Mouse (Mus musculus) CH12.LX (cell line): ENCODE measurements around the gene Dapk2. TPM values are rescaled to one million over a fixed set of nuclear protein-coding genes. Genes with fewer than 3 reads are reported as not detected.

Source experiments
- DNase-seq: peaks from one replicate; pipeline ENCODE4 v3.0.0-alpha.2; 2013; ENCODE audit errors: extremely low read depth
- H3K27ac ChIP-seq: 2 replicates; pipeline ENCODE4 v1.5.1; 2012; ENCODE audit warnings: low read depth, mild to moderate bottlenecking, control low read depth, moderate library complexity; ENCODE audit not compliant: insufficient read depth
- H3K27me3 ChIP-seq: replicated peaks from 2 replicates; pipeline ENCODE3; 2012; ENCODE audit warnings: inconsistent platforms
- H3K36me3 ChIP-seq, 2 experiments: replicated peaks in 1 of 2; 2 replicates each; pipeline versions ENCODE3 to v1.6.1; 2012; ENCODE audit warnings: inconsistent platforms in 1 of 2, low read length in 1 of 2, mild to moderate bottlenecking in 1 of 2, mixed read lengths in 1 of 2, moderate library complexity in 1 of 2; ENCODE audit not compliant: control insufficient read depth in 1 of 2, insufficient read depth in 1 of 2
- H3K4me1 ChIP-seq, 2 experiments: 2 replicates each; pipeline ENCODE4 v1.6.1; 2012; ENCODE audit warnings: inconsistent platforms in 1 of 2, moderate library complexity in 1 of 2; ENCODE audit not compliant: insufficient read depth in 2 of 2, control insufficient read depth in 1 of 2
- H3K4me2 ChIP-seq: 2 replicates; pipeline ENCODE4 v1.6.1; 2012; ENCODE audit warnings: low read depth, mild to moderate bottlenecking, control low read depth; ENCODE audit not compliant: poor library complexity, insufficient read depth, severe bottlenecking
- H3K4me3 ChIP-seq, 3 experiments: fragments of 150-350 bp in 1 of 3; sonication (generic) in 1 of 3; replicated peaks in 1 of 3; 2 replicates each; pipeline versions ENCODE3 to v1.5.1; 2011 to 2012; ENCODE audit warnings: low read depth in 2 of 3, low read length in 2 of 3, mild to moderate bottlenecking in 2 of 3, moderate library complexity in 2 of 3, control low read depth in 1 of 3, improper control_type of control experiment in 1 of 3, inconsistent platforms in 1 of 3, mixed read lengths in 1 of 3; ENCODE audit not compliant: poor library complexity in 1 of 3
- H3K79me2 ChIP-seq: replicated peaks from 2 replicates; pipeline ENCODE4 v1.6.1; 2012; ENCODE audit warnings: mild to moderate bottlenecking, moderate library complexity; ENCODE audit not compliant: control insufficient read depth, poor library complexity, insufficient read depth, severe bottlenecking; ENCODE audit errors: extremely low read depth
- H3K9ac ChIP-seq: 2 replicates; pipeline ENCODE4 v1.6.1; 2012; ENCODE audit warnings: low read depth, mild to moderate bottlenecking, control low read depth, moderate library complexity; ENCODE audit not compliant: insufficient read depth
- H3K9me3 ChIP-seq: replicated peaks from 2 replicates; pipeline ENCODE3; 2012; ENCODE audit warnings: low read length, inconsistent platforms, mixed read lengths
- CHD1 ChIP-seq: IDR thresholded peaks from 2 replicates; pipeline ENCODE4 v1.6.1; 2012; ENCODE audit warnings: low read depth, low read length, improper control_type of control experiment, inconsistent platforms
- CTCF ChIP-seq, 2 experiments: IDR thresholded peaks in 1 of 2; conservative IDR thresholded peaks in 1 of 2; 2 replicates each; pipeline ENCODE4 v1.5.1; 2011 to 2012; ENCODE audit warnings: low read depth in 2 of 2, low read length in 2 of 2, improper control_type of control experiment in 1 of 2, inconsistent platforms in 1 of 2, mild to moderate bottlenecking in 1 of 2, moderate library complexity in 1 of 2
- ELF1 ChIP-seq: IDR thresholded peaks from 2 replicates; pipeline ENCODE4 v1.6.1; 2014; ENCODE audit warnings: low read depth, mild to moderate bottlenecking, inconsistent platforms, low read length, improper control_type of control experiment
- EP300 ChIP-seq: IDR thresholded peaks from 2 replicates; pipeline ENCODE4 v1.6.1; 2011; ENCODE audit warnings: low read length, improper control_type of control experiment
- GABPA ChIP-seq: IDR thresholded peaks from 2 replicates; pipeline ENCODE4 v1.6.1; 2012; ENCODE audit warnings: low read depth, low read length, improper control_type of control experiment, inconsistent platforms; ENCODE audit not compliant: insufficient replicate concordance
- KAT2A ChIP-seq: IDR thresholded peaks from 2 replicates; pipeline ENCODE4 v1.6.1; 2012; ENCODE audit warnings: low read length, improper control_type of control experiment, inconsistent platforms; ENCODE audit not compliant: insufficient replicate concordance
- MAX ChIP-seq: IDR thresholded peaks from 2 replicates; pipeline ENCODE4 v1.6.1; 2011; ENCODE audit warnings: low read length, improper control_type of control experiment
- MEF2A ChIP-seq: IDR thresholded peaks from 2 replicates; pipeline ENCODE4 v1.6.1; 2014; ENCODE audit warnings: low read depth, mild to moderate bottlenecking, inconsistent platforms, low read length, improper control_type of control experiment, borderline replicate concordance
- MXI1 ChIP-seq: IDR thresholded peaks from 2 replicates; pipeline ENCODE4 v1.6.1; 2011; ENCODE audit warnings: mild to moderate bottlenecking, low read depth, low read length, improper control_type of control experiment
- MYC ChIP-seq: IDR thresholded peaks from 2 replicates; pipeline ENCODE4 v1.6.1; 2011; ENCODE audit warnings: low read depth, mild to moderate bottlenecking, improper control_type of control experiment, low read length
- NRF1 ChIP-seq: IDR thresholded peaks from 2 replicates; pipeline ENCODE4 v1.6.1; 2014; ENCODE audit warnings: low read depth, mild to moderate bottlenecking, inconsistent platforms, low read length, improper control_type of control experiment, moderate library complexity
- PAX5 ChIP-seq: IDR thresholded peaks from 2 replicates; pipeline ENCODE4 v1.6.1; 2012; ENCODE audit warnings: low read length, inconsistent platforms, mixed read lengths
- POLR2A ChIP-seq: IDR thresholded peaks from 2 replicates; pipeline ENCODE4 v1.6.1; 2011; ENCODE audit warnings: low read depth, mild to moderate bottlenecking, improper control_type of control experiment, low read length
- POLR2AphosphoS2 ChIP-seq: IDR thresholded peaks from 2 replicates; pipeline ENCODE4 v1.6.1; 2011; ENCODE audit warnings: low read depth, low read length, improper control_type of control experiment
- RAD21 ChIP-seq: IDR thresholded peaks from 2 replicates; pipeline ENCODE4 v1.6.1; 2011; ENCODE audit warnings: low read depth, mild to moderate bottlenecking, low read length, improper control_type of control experiment, moderate library complexity
- RCOR1 ChIP-seq: conservative IDR thresholded peaks from 2 replicates; pipeline ENCODE4 v1.6.1; 2012; ENCODE audit warnings: low read depth, mild to moderate bottlenecking, inconsistent platforms, low read length, improper control_type of control experiment
- SMC3 ChIP-seq: IDR thresholded peaks from 2 replicates; pipeline ENCODE4 v1.6.1; 2011; ENCODE audit warnings: low read depth, low read length, improper control_type of control experiment
- TBP ChIP-seq: conservative IDR thresholded peaks from 2 replicates; pipeline ENCODE4 v1.6.1; 2011; ENCODE audit warnings: low read depth, low read length, improper control_type of control experiment
- USF1 ChIP-seq: IDR thresholded peaks from 2 replicates; pipeline ENCODE4 v1.6.1; 2014; ENCODE audit warnings: low read depth, mild to moderate bottlenecking, inconsistent platforms, low read length, improper control_type of control experiment
- USF2 ChIP-seq: conservative IDR thresholded peaks from 2 replicates; pipeline ENCODE4 v1.6.1; 2011; ENCODE audit warnings: low read depth, low read length, improper control_type of control experiment
- ZC3H11A ChIP-seq: IDR thresholded peaks from 2 replicates; pipeline ENCODE4 v1.6.1; 2012; ENCODE audit warnings: low read depth, mild to moderate bottlenecking, inconsistent platforms, low read length, improper control_type of control experiment
- ZKSCAN1 ChIP-seq: IDR thresholded peaks from 2 replicates; pipeline ENCODE4 v1.6.1; 2012; ENCODE audit warnings: low read depth, inconsistent platforms, low read length, improper control_type of control experiment, borderline replicate concordance
- ZMIZ1 ChIP-seq: IDR thresholded peaks from 2 replicates; pipeline ENCODE4 v1.6.1; 2012; ENCODE audit warnings: low read depth, mild to moderate bottlenecking, inconsistent platforms, low read length, improper control_type of control experiment
- dilution Hi-C: fragments of 300-500 bp; cut with MboI; formaldehyde crosslinking; loops from 2 replicates; pipeline ENCODE4 v1.14.3; 2020; ENCODE audit warnings: low sequenced_read_pairs; ENCODE audit not compliant: extremely low pct_unique_long_range_greater_than_20kb, extremely low pct_ligation_motif_present
- in situ Hi-C: fragments of 300-500 bp; cut with MboI; formaldehyde crosslinking; loops from 3 replicates; pipeline ENCODE4 v1.14.3; 2019; ENCODE audit warnings: low sequenced_read_pairs, low pct_ligation_motif_present, low pct_unique_long_range_greater_than_20kb, mixed read lengths
- polyA plus RNA-seq: library from polyadenylated mRNA; unstranded; fragments of >175 nt; gene quantifications from 2 replicates; pipeline ENCODE4 v1.2.1, GENCODE M21; 2012; ENCODE audit warnings: low read depth; ENCODE audit not compliant: insufficient read length
- total RNA-seq, 2 experiments: library from RNA; depleted of rRNA; stranded (reverse); fragments of 300-350 nt in 1 of 2; fragments of >200 nt in 1 of 2; gene quantifications; 2 replicates each; pipeline ENCODE4 v1.2.3; 2012 to 2014

The Dapk2 gene
- total and polyA plus RNA-seq, 3 experiments: 25.2 to 60.3 (median 39.0) TPM

- Histone ChIP-seq H3K27me3 (no peaks in the 10 kb centered on the region), H3K27ac (no peak overlapping the region), H3K36me3 (peaks cover 23 to 74% of the 10 kb centered on the region in 2 experiments), H3K9ac (no peak overlapping the region), H3K4me2 (no peak overlapping the region), H3K79me2 (peaks cover 11% of the 10 kb centered on the region; the same call in 1 of the 2 replicates), H3K9me3 (no peaks in the 10 kb centered on the region), H3K4me3 (no peak overlapping the region), H3K4me1 (peaks cover 6 to 37% of the 10 kb centered on the region in 2 experiments; a peak in 3 of 4 replicates)
- TF ChIP-seq SMC3 (no peak), NRF1 (no peak), ELF1 (no peak), TBP (no peak), CHD1 (no peak), POLR2AphosphoS2 (no peak), USF2 (no peak), MXI1 (no peak), ZKSCAN1 (no peak), EP300 (no peak), RCOR1 (no peak), GABPA (no peak), ZC3H11A (no peak)
- in situ Hi-C loops: no loop called here
- no peak for DNase-seq
- dilution Hi-C loops: no loop called here
Measured at GRCm38 (mm10) chr9:66110611-66111379, 47.2 kb upstream of the Dapk2 start.

- peaks cover 10 to 70% of the 10 kb centered on the region in 2 experiments for H3K36me3 ChIP-seq
- in situ Hi-C loops: no loop called here
Measured at GRCm38 (mm10) chr9:66114341-66114740, 43.7 kb upstream of the Dapk2 start.

More at GRCm38 (mm10) chr9:66114341-66114740, 43.7 kb upstream of the Dapk2 start:
- Histone ChIP-seq H3K27ac (no peak overlapping the region), H3K9ac (no peak overlapping the region), H3K4me2 (no peak overlapping the region), H3K9me3 (no peaks in the 10 kb centered on the region), H3K79me2 (peaks cover 18% of the 10 kb centered on the region; the same call in 1 of the 2 replicates), H3K4me3 (no peak overlapping the region), H3K27me3 (no peaks in the 10 kb centered on the region), H3K4me1 (peaks cover 0 to 24% of the 10 kb centered on the region in 2 experiments; a peak in 1 of 4 replicates)
- TF ChIP-seq POLR2A (no peak), CHD1 (no peak), KAT2A (no peak), CTCF (conservative IDR thresholded peaks at IDR 0.05 in 1 of 2, IDR thresholded peaks at IDR 0.05 in 1 of 2; ENCODE audit: low read depth in 2 of 2, low read length in 2 of 2) (no peak), MYC (no peak), MEF2A (no peak), MAX (no peak), RAD21 (no peak), EP300 (no peak), ZC3H11A (no peak), PAX5 (no peak), USF1 (no peak), USF2 (no peak), ZMIZ1 (no peak)
- dilution Hi-C loops: no loop called here
- no peak for DNase-seq
